Mouse (Mus musculus) frontal cortex, postnatal 10 days (tissue): Measurements from ENCODE around the gene Snrnp48.
A peak's percentile ranks its signal among the peaks of the same experiment; 100 is the strongest.

ENCODE experiments used
- DNase-seq, 2 experiments: peaks; one replicate each; pipeline ENCODE4 v3.0.0; 2022; ENCODE audit warnings: low spot score in 2 of 2, mixed read lengths in 1 of 2

Gene Snrnp48

GRCm38 (mm10) chr13:38204702-38205482, at the start of gene Snrnp48:
TSS of gene Snrnp48 (plus strand) at chr13:38204938.
- DNase-seq, result peak; percentile 80 to 88

GRCm38 (mm10) chr13:38155523-38155922, 49.2 kb upstream of the Snrnp48 start:
- no peak for DNase-seq

GRCm38 (mm10) chr13:38157635-38158034, 47.1 kb upstream of the Snrnp48 start:
- no peak for DNase-seq

- no peak for DNase-seq
Measured at GRCm38 (mm10) chr13:38162002-38162401, 42.7 kb upstream of the Snrnp48 start.

- peak in 1 of 2 experiments; percentile 8 for DNase-seq
Measured at GRCm38 (mm10) chr13:38162668-38163067, 42.1 kb upstream of the Snrnp48 start.

GRCm38 (mm10) chr13:38164932-38165331, 39.8 kb upstream of the Snrnp48 start:
- DNase-seq, result no peak

- no peak for DNase-seq
Measured at GRCm38 (mm10) chr13:38167056-38167455, 37.7 kb upstream of the Snrnp48 start.

GRCm38 (mm10) chr13:38170707-38171144, 34.0 kb upstream of the Snrnp48 start:
- DNase-seq, result no peak

GRCm38 (mm10) chr13:38193406-38193805, 11.3 kb upstream of the Snrnp48 start:
- DNase-seq, result no peak

GRCm38 (mm10) chr13:38201413-38201812, 3.3 kb upstream of the Snrnp48 start:
- no peak for DNase-seq

- DNase-seq, result no peak
Measured at GRCm38 (mm10) chr13:38204171-38204570, 567 bp upstream of the Snrnp48 start.

- DNase-seq, result no peak
Measured at GRCm38 (mm10) chr13:38211122-38211521, 6.4 kb downstream of the Snrnp48 start.

- no peak for DNase-seq
Measured at GRCm38 (mm10) chr13:38218686-38219085, 13.9 kb downstream of the Snrnp48 start.

- no peak for DNase-seq
Measured at GRCm38 (mm10) chr13:38220331-38220730, 15.6 kb downstream of the Snrnp48 start.

- no peak for DNase-seq
Measured at GRCm38 (mm10) chr13:38230177-38230821, 25.6 kb downstream of the Snrnp48 start.

GRCm38 (mm10) chr13:38232411-38232810, 27.7 kb downstream of the Snrnp48 start:
- DNase-seq, result no peak

GRCm38 (mm10) chr13:38232856-38233625, 28.3 kb downstream of the Snrnp48 start:
- DNase-seq, result no peak

- DNase-seq, result no peak
Measured at GRCm38 (mm10) chr13:38234651-38235050, 29.9 kb downstream of the Snrnp48 start.

GRCm38 (mm10) chr13:38235370-38235769, 30.6 kb downstream of the Snrnp48 start:
- DNase-seq, result no peak

- DNase-seq, result no peak
Measured at GRCm38 (mm10) chr13:38248151-38248550, 43.4 kb downstream of the Snrnp48 start.

- no peak for DNase-seq
Measured at GRCm38 (mm10) chr13:38251226-38251625, 46.5 kb downstream of the Snrnp48 start.

- no peak for DNase-seq
Measured at GRCm38 (mm10) chr13:38253696-38254095, 49.0 kb downstream of the Snrnp48 start.
